Mouse (Mus musculus) limb, embryonic 14.5 days (tissue): ENCODE data around the gene Gabarapl1. TPM values are rescaled to one million over a fixed set of nuclear protein-coding genes. Genes with fewer than 3 reads are reported as not detected.

Experiments
- ATAC-seq: fragments of 200-750 bp; cut with Nextera tagmentation; 2 replicates; pipeline ENCODE4 v1.8.0; 2017; ENCODE audit warnings: low read depth, moderate number of reproducible peaks, moderate TSS enrichment; ENCODE audit not compliant: low FRiP score
- DNase-seq: peaks from one replicate; pipeline ENCODE4 v3.0.0-alpha.2; 2015; ENCODE audit warnings: low spot score
- H3K27ac ChIP-seq: fragments of 300-500 bp; sonication (generic); replicated peaks from 2 replicates; pipeline ENCODE4 v1.5.1; 2014; ENCODE audit warnings: low read depth, mild to moderate bottlenecking, low read length, moderate library complexity, mixed read lengths
- H3K27me3 ChIP-seq: fragments of 300-500 bp; sonication (generic); 2 replicates; pipeline ENCODE4 v1.6.1; 2014; ENCODE audit warnings: low read length, mixed read lengths; ENCODE audit not compliant: control insufficient read depth, insufficient read depth
- H3K36me3 ChIP-seq: fragments of 300-500 bp; sonication (generic); 2 replicates; pipeline ENCODE4 v1.6.1; 2014; ENCODE audit warnings: mild to moderate bottlenecking, low read length, moderate library complexity, mixed read lengths; ENCODE audit not compliant: control insufficient read depth, insufficient read depth
- H3K4me1 ChIP-seq: fragments of 300-500 bp; sonication (generic); 2 replicates; pipeline ENCODE4 v1.6.1; 2014; ENCODE audit warnings: antibody characterized with exemption, low read length, mixed read lengths; ENCODE audit not compliant: control insufficient read depth, insufficient read depth
- H3K4me2 ChIP-seq: fragments of 300-500 bp; sonication (generic); replicated peaks from 2 replicates; pipeline ENCODE4 v1.6.1; 2014; ENCODE audit warnings: low read depth, mild to moderate bottlenecking, low read length, moderate library complexity; ENCODE audit not compliant: severe bottlenecking
- H3K4me3 ChIP-seq: fragments of 300-500 bp; sonication (generic); replicated peaks from 2 replicates; pipeline ENCODE4 v1.5.1; 2014; ENCODE audit warnings: low read length
- H3K9ac ChIP-seq: fragments of 300-500 bp; sonication (generic); 2 replicates; pipeline ENCODE4 v1.6.1; 2014; ENCODE audit warnings: mild to moderate bottlenecking, low read depth, low read length, moderate library complexity; ENCODE audit not compliant: severe bottlenecking
- H3K9me3 ChIP-seq: fragments of 300-500 bp; sonication (generic); 2 replicates; pipeline ENCODE4 v1.6.1; 2016; ENCODE audit warnings: low read length; ENCODE audit not compliant: control insufficient read depth
- POLR2A ChIP-seq: fragments of 200-500 bp; IDR thresholded peaks from 2 replicates; pipeline ENCODE4 v1.8.0; 2012; ENCODE audit warnings: inconsistent platforms, mild to moderate bottlenecking, moderate library complexity, borderline replicate concordance; ENCODE audit not compliant: insufficient read depth, insufficient read length; ENCODE audit errors: extremely low read depth
- WGBS: fragments of 180-500 bp; shearing (Covaris S2); extraction: QIAGEN DNeasy Blood & Tissue Kit; methylation state at CpG from one replicate; pipeline ENCODE4 v1.1.7; 2014; 5-methylcytosine and 5-hydroxymethylcytosine counted together
- polyA plus RNA-seq, 2 experiments: library from polyadenylated mRNA; depleted of rRNA in 1 of 2; stranded (reverse) in 1 of 2; unstranded in 1 of 2; fragments of >200 nt; fragmentation: Nextera tagmentation in 1 of 2; extraction: Ambion mirVana in 1 of 2; gene quantifications; 2 replicates each; pipeline versions ENCODE4 v1.2.1 to v1.2.3; 2012 to 2014

The Gabarapl1 gene
- polyA plus RNA-seq, 2 experiments = 15.9 to 46.6 TPM

- no peaks in the 10 kb centered on the region for H3K27me3 ChIP-seq
- H3K27ac ChIP-seq = no peak overlapping the region
- H3K4me1 ChIP-seq = peaks cover 9% of the 10 kb centered on the region
- DNase-seq (no peak), ATAC-seq (no peak)
- H3K36me3 ChIP-seq = no peaks in the 10 kb centered on the region
- TF ChIP-seq POLR2A = no peak
- WGBS = 63% methylated on average over 2 of the region's 2 CpGs
- no peaks in the 10 kb centered on the region for H3K9me3 ChIP-seq
- no peak overlapping the region for H3K9ac ChIP-seq
- no peak overlapping the region for H3K4me3 ChIP-seq
- no peak overlapping the region for H3K4me2 ChIP-seq
Observed at GRCm38 (mm10) chr6:129514376-129514775, 18.6 kb upstream of the Gabarapl1 start.

GRCm38 (mm10) chr6:129515068-129515467, 17.9 kb upstream of the Gabarapl1 start:
- Histone ChIP-seq H3K4me2 (no peak overlapping the region), H3K9ac (no peak overlapping the region), H3K27me3 (no peaks in the 10 kb centered on the region), H3K27ac (no peak overlapping the region), H3K36me3 (no peaks in the 10 kb centered on the region), H3K4me1 (peaks cover 9% of the 10 kb centered on the region), H3K4me3 (no peak overlapping the region), H3K9me3 (no peaks in the 10 kb centered on the region)
- DNase-seq (no peak), ATAC-seq (no peak)
- WGBS = 91% methylated on average over 3 of the region's 3 CpGs
- TF ChIP-seq POLR2A = no peak

- ATAC-seq = no peak
- no peak for TF ChIP-seq POLR2A
- Histone ChIP-seq H3K4me3 (no peak overlapping the region), H3K9ac (no peak overlapping the region), H3K4me2 (no peak overlapping the region), H3K9me3 (no peaks in the 10 kb centered on the region), H3K36me3 (no peaks in the 10 kb centered on the region), H3K27me3 (no peaks in the 10 kb centered on the region), H3K4me1 (peaks cover 9% of the 10 kb centered on the region), H3K27ac (no peak overlapping the region)
- 84% methylated on average over 10 of the region's 10 CpGs for WGBS
- no peak for DNase-seq
Observed at GRCm38 (mm10) chr6:129516388-129516787, 16.6 kb upstream of the Gabarapl1 start.

GRCm38 (mm10) chr6:129517752-129518408, 15.1 kb upstream of the Gabarapl1 start:
- ATAC-seq = peak; percentile 80
- H3K36me3 ChIP-seq = no peaks in the 10 kb centered on the region
- DNase-seq = peak; percentile 70
- no peak overlapping the region for H3K27ac ChIP-seq
- H3K4me1 ChIP-seq = peaks cover 3% of the 10 kb centered on the region
- no peaks in the 10 kb centered on the region for H3K27me3 ChIP-seq
- H3K9ac ChIP-seq = no peak overlapping the region
- no peak overlapping the region for H3K4me3 ChIP-seq
- TF ChIP-seq POLR2A = no peak
- 45% methylated on average over 2 of the region's 2 CpGs for WGBS
- no peak overlapping the region for H3K4me2 ChIP-seq
- H3K9me3 ChIP-seq = no peaks in the 10 kb centered on the region

- H3K27me3 ChIP-seq = no peaks in the 10 kb centered on the region
- ATAC-seq (no peak), DNase-seq (no peak)
- no peak for TF ChIP-seq POLR2A
- no peak overlapping the region for H3K4me2 ChIP-seq
- no peak overlapping the region for H3K4me3 ChIP-seq
- H3K9ac ChIP-seq = no peak overlapping the region
- no peak overlapping the region for H3K27ac ChIP-seq
- no peaks in the 10 kb centered on the region for H3K4me1 ChIP-seq
- no peaks in the 10 kb centered on the region for H3K36me3 ChIP-seq
- no peaks in the 10 kb centered on the region for H3K9me3 ChIP-seq
Observed at GRCm38 (mm10) chr6:129526069-129526468, 6.9 kb upstream of the Gabarapl1 start.
